Mouse (Mus musculus): ENCODE data around the gene Pik3c2a.

GRCm38 (mm10) chr7:116327901-116328300, 115.3 kb downstream of the Pik3c2a start:
- TF ChIP-seq EP300 (IDR thresholded peaks at IDR 0.05; ENCODE audit: low read depth) (no peak), CTCF (IDR thresholded peaks at IDR 0.05; ENCODE audit: low read depth) (no peak)

Measured in liver, postnatal 0 days (tissue).